Mouse (Mus musculus): ENCODE results near the gene Fam83d. TPM values are rescaled to one million over a fixed set of nuclear protein-coding genes. Genes with fewer than 3 reads are reported as not detected.

The Fam83d gene
- polyA plus RNA-seq, 1 experiment, result 7.8 TPM

GRCm38 (mm10) chr2:158815686-158816085 lies 47.8 kb downstream of the Fam83d start:
- H3K4me1 ChIP-seq (ENCODE audit: control insufficient read depth, insufficient read depth, low read length), result no peaks in the 10 kb centered on the region
- no peaks in the 10 kb centered on the region for H3K27me3 ChIP-seq (ENCODE audit: control insufficient read depth, insufficient read depth, low read length)
- H3K36me3 ChIP-seq (ENCODE audit: control insufficient read depth, insufficient read depth, low read length), result no peaks in the 10 kb centered on the region
- H3K4me3 ChIP-seq (ENCODE audit: control insufficient read depth, low read depth, low read length), result no peak overlapping the region
- H3K27ac ChIP-seq (ENCODE audit: control insufficient read depth, insufficient read depth, low read depth, low read length), result no peak overlapping the region
- TF ChIP-seq CTCF (IDR thresholded peaks at IDR 0.05; ENCODE audit: control insufficient read depth, insufficient read depth, insufficient replicate concordance, low read depth, low read length), result no peak
- no peak for TF ChIP-seq POLR2A (IDR thresholded peaks at IDR 0.05; ENCODE audit: control insufficient read depth, low read depth, low read length)

- Histone ChIP-seq H3K4me3 (ENCODE audit: control insufficient read depth, low read depth, low read length) (no peak overlapping the region), H3K36me3 (ENCODE audit: control insufficient read depth, insufficient read depth, low read length) (no peaks in the 10 kb centered on the region), H3K4me1 (ENCODE audit: control insufficient read depth, insufficient read depth, low read length) (no peaks in the 10 kb centered on the region), H3K27ac (ENCODE audit: control insufficient read depth, insufficient read depth, low read depth, low read length) (no peak overlapping the region), H3K27me3 (ENCODE audit: control insufficient read depth, insufficient read depth, low read length) (no peaks in the 10 kb centered on the region)
- TF ChIP-seq CTCF (IDR thresholded peaks at IDR 0.05; ENCODE audit: control insufficient read depth, insufficient read depth, insufficient replicate concordance, low read depth, low read length) (no peak), POLR2A (IDR thresholded peaks at IDR 0.05; ENCODE audit: control insufficient read depth, low read depth, low read length) (no peak)
Measured at GRCm38 (mm10) chr2:158816239-158816638, 48.3 kb downstream of the Fam83d start.

- Histone ChIP-seq H3K27me3 (ENCODE audit: control insufficient read depth, insufficient read depth, low read length) (no peaks in the 10 kb centered on the region), H3K36me3 (ENCODE audit: control insufficient read depth, insufficient read depth, low read length) (no peaks in the 10 kb centered on the region), H3K27ac (ENCODE audit: control insufficient read depth, insufficient read depth, low read depth, low read length) (no peak overlapping the region), H3K4me3 (ENCODE audit: control insufficient read depth, low read depth, low read length) (no peak overlapping the region), H3K4me1 (ENCODE audit: control insufficient read depth, insufficient read depth, low read length) (no peaks in the 10 kb centered on the region)
- TF ChIP-seq POLR2A (IDR thresholded peaks at IDR 0.05; ENCODE audit: control insufficient read depth, low read depth, low read length) (no peak), CTCF (IDR thresholded peaks at IDR 0.05; ENCODE audit: control insufficient read depth, insufficient read depth, insufficient replicate concordance, low read depth, low read length) (no peak)
Measured at GRCm38 (mm10) chr2:158817708-158818107, 49.8 kb downstream of the Fam83d start.

GRCm38 (mm10) chr2:158828124-158828523 lies 60.2 kb downstream of the Fam83d start:
- no peak for TF ChIP-seq CTCF (IDR thresholded peaks at IDR 0.05; ENCODE audit: control insufficient read depth, insufficient read depth, insufficient replicate concordance, low read depth, low read length)
- TF ChIP-seq POLR2A (IDR thresholded peaks at IDR 0.05; ENCODE audit: control insufficient read depth, low read depth, low read length), result no peak
- Histone ChIP-seq H3K27ac (ENCODE audit: control insufficient read depth, insufficient read depth, low read depth, low read length) (no peak overlapping the region), H3K4me3 (ENCODE audit: control insufficient read depth, low read depth, low read length) (no peak overlapping the region), H3K36me3 (ENCODE audit: control insufficient read depth, insufficient read depth, low read length) (peaks cover 6% of the 10 kb centered on the region), H3K4me1 (ENCODE audit: control insufficient read depth, insufficient read depth, low read length) (no peaks in the 10 kb centered on the region), H3K27me3 (ENCODE audit: control insufficient read depth, insufficient read depth, low read length) (no peaks in the 10 kb centered on the region)

- H3K27ac ChIP-seq (ENCODE audit: control insufficient read depth, insufficient read depth, low read depth, low read length), result no peak overlapping the region
- TF ChIP-seq POLR2A (IDR thresholded peaks at IDR 0.05; ENCODE audit: control insufficient read depth, low read depth, low read length), result no peak
- no peak for TF ChIP-seq CTCF (IDR thresholded peaks at IDR 0.05; ENCODE audit: control insufficient read depth, insufficient read depth, insufficient replicate concordance, low read depth, low read length)
- H3K4me1 ChIP-seq (ENCODE audit: control insufficient read depth, insufficient read depth, low read length), result no peaks in the 10 kb centered on the region
- no peaks in the 10 kb centered on the region for H3K27me3 ChIP-seq (ENCODE audit: control insufficient read depth, insufficient read depth, low read length)
- H3K4me3 ChIP-seq (ENCODE audit: control insufficient read depth, low read depth, low read length), result no peak overlapping the region
- peaks cover 8% of the 10 kb centered on the region for H3K36me3 ChIP-seq (ENCODE audit: control insufficient read depth, insufficient read depth, low read length)
Measured at GRCm38 (mm10) chr2:158829746-158830145, 61.9 kb downstream of the Fam83d start.

GRCm38 (mm10) chr2:158833221-158833620 lies 65.3 kb downstream of the Fam83d start:
- TF ChIP-seq CTCF (IDR thresholded peaks at IDR 0.05; ENCODE audit: control insufficient read depth, insufficient read depth, insufficient replicate concordance, low read depth, low read length) (no peak), POLR2A (IDR thresholded peaks at IDR 0.05; ENCODE audit: control insufficient read depth, low read depth, low read length) (no peak)
- H3K27ac ChIP-seq (ENCODE audit: control insufficient read depth, insufficient read depth, low read depth, low read length), result peak overlapping the region; percentile 19; the same call in 1 of the 2 replicates
- H3K36me3 ChIP-seq (ENCODE audit: control insufficient read depth, insufficient read depth, low read length), result peaks cover 8% of the 10 kb centered on the region

GRCm38 (mm10) chr2:158833645-158834044 lies 65.8 kb downstream of the Fam83d start:
- Histone ChIP-seq H3K27ac (ENCODE audit: control insufficient read depth, insufficient read depth, low read depth, low read length) (peak overlapping the region; percentile 19; the same call in 1 of the 2 replicates), H3K4me1 (ENCODE audit: control insufficient read depth, insufficient read depth, low read length) (no peaks in the 10 kb centered on the region), H3K36me3 (ENCODE audit: control insufficient read depth, insufficient read depth, low read length) (peaks cover 8% of the 10 kb centered on the region), H3K27me3 (ENCODE audit: control insufficient read depth, insufficient read depth, low read length) (no peaks in the 10 kb centered on the region), H3K4me3 (ENCODE audit: control insufficient read depth, low read depth, low read length) (peak overlapping the region; percentile 85)
- TF ChIP-seq POLR2A (IDR thresholded peaks at IDR 0.05; ENCODE audit: control insufficient read depth, low read depth, low read length), result no peak
- no peak for TF ChIP-seq CTCF (IDR thresholded peaks at IDR 0.05; ENCODE audit: control insufficient read depth, insufficient read depth, insufficient replicate concordance, low read depth, low read length)

More at GRCm38 (mm10) chr2:158833221-158833620, 65.3 kb downstream of the Fam83d start:
- no peaks in the 10 kb centered on the region for H3K27me3 ChIP-seq (ENCODE audit: control insufficient read depth, insufficient read depth, low read length)
- H3K4me1 ChIP-seq (ENCODE audit: control insufficient read depth, insufficient read depth, low read length), result no peaks in the 10 kb centered on the region
- H3K4me3 ChIP-seq (ENCODE audit: control insufficient read depth, low read depth, low read length), result peak overlapping the region; percentile 85

Other genes starting within 250 kb of the Fam83d start
- 0.04 and 0.14 TPM in 2 replicates for gene Slc32a1, start 157.3 kb upstream of the Fam83d start, polyA plus RNA-seq (2012; rRNA removed)
- gene Actr5, start 143.2 kb upstream of the Fam83d start, polyA plus RNA-seq (2012; rRNA removed), result 8.9 and 9.2 TPM in 2 replicates
- 1.3 and 2.0 TPM in 2 replicates for gene Ppp1r16b, start 102.7 kb upstream of the Fam83d start, polyA plus RNA-seq (2012; rRNA removed)
- gene Dhx35, start 26.7 kb downstream of the Fam83d start, polyA plus RNA-seq (2012; rRNA removed), result 18.1 and 18.9 TPM in 2 replicates